Mouse (Mus musculus) erythroblast, adult 5-6 weeks (primary cell): ENCODE results near the gene Exoc3l4. TPM values are rescaled to one million over a fixed set of nuclear protein-coding genes. Genes with fewer than 3 reads are reported as not detected.

Experiments
- ATAC-seq: replicated peaks from 2 replicates; pipeline ENCODE4 v1.8.0; 2016; ENCODE audit warnings: moderate number of reproducible peaks, mild to moderate bottlenecking, moderate TSS enrichment, inconsistent platforms; ENCODE audit not compliant: poor library complexity, low FRiP score, severe bottlenecking
- total RNA-seq, 2 experiments: library from RNA; stranded (forward) in 1 of 2; stranded (reverse) in 1 of 2; fragments of 150-400 nt in 1 of 2; fragments of 200-764, 138-1000 nt in 1 of 2; gene quantifications; 2 replicates each; pipeline versions ENCODE4 v1.2.3 to v1.2.4; 2015 to 2017; ENCODE audit warnings: low replicate concordance in 2 of 2

Exoc3l4 gene
- total RNA-seq (2015; ENCODE audit: low replicate concordance) (not detected in 2 replicates), total RNA-seq (2017; ENCODE audit: low replicate concordance) (not detected in 2 replicates)

- no peak for ATAC-seq
Measured at GRCm38 (mm10) chr12:111416921-111417779, at the start of gene Exoc3l4. Exoc3l4 (plus strand) TSS chr12:111417017.

GRCm38 (mm10) chr12:111367065-111367464 is 49.8 kb upstream of the Exoc3l4 start:
- no peak for ATAC-seq

GRCm38 (mm10) chr12:111370249-111370648 is 46.6 kb upstream of the Exoc3l4 start:
- ATAC-seq, result no peak

- no peak for ATAC-seq
Measured at GRCm38 (mm10) chr12:111371905-111372304, 44.9 kb upstream of the Exoc3l4 start.

- no peak for ATAC-seq
Measured at GRCm38 (mm10) chr12:111373411-111373810, 43.4 kb upstream of the Exoc3l4 start.

- no peak for ATAC-seq
Measured at GRCm38 (mm10) chr12:111374727-111375126, 42.1 kb upstream of the Exoc3l4 start.

GRCm38 (mm10) chr12:111375559-111375958 is 41.3 kb upstream of the Exoc3l4 start:
- ATAC-seq, result no peak

GRCm38 (mm10) chr12:111376053-111376452 is 40.8 kb upstream of the Exoc3l4 start:
- ATAC-seq, result no peak

- ATAC-seq, result peak; percentile 26; the same call in 1 of the 2 replicates
Measured at GRCm38 (mm10) chr12:111376826-111377331, 39.9 kb upstream of the Exoc3l4 start.

- ATAC-seq, result no peak
Measured at GRCm38 (mm10) chr12:111377376-111377973, 39.3 kb upstream of the Exoc3l4 start, which contains the start of gene Cdc42bpb. Cdc42bpb (minus strand) TSS chr12:111377718.

GRCm38 (mm10) chr12:111377986-111378490 is 38.8 kb upstream of the Exoc3l4 start:
- ATAC-seq, result no peak

- ATAC-seq, result no peak
Measured at GRCm38 (mm10) chr12:111378812-111379211, 38.0 kb upstream of the Exoc3l4 start.

GRCm38 (mm10) chr12:111385883-111386641 is 30.8 kb upstream of the Exoc3l4 start:
- ATAC-seq, result no peak

- peak; percentile 35; the same call in 1 of the 2 replicates for ATAC-seq
Measured at GRCm38 (mm10) chr12:111386642-111387120, 30.1 kb upstream of the Exoc3l4 start.

- no peak for ATAC-seq
Measured at GRCm38 (mm10) chr12:111387146-111387545, 29.7 kb upstream of the Exoc3l4 start.

- no peak for ATAC-seq
Measured at GRCm38 (mm10) chr12:111394008-111394407, 22.8 kb upstream of the Exoc3l4 start.

GRCm38 (mm10) chr12:111396997-111397396 is 19.8 kb upstream of the Exoc3l4 start:
- no peak for ATAC-seq

- ATAC-seq, result peak; percentile 67
Measured at GRCm38 (mm10) chr12:111401454-111402184, 15.2 kb upstream of the Exoc3l4 start.

GRCm38 (mm10) chr12:111404880-111405279 is 11.9 kb upstream of the Exoc3l4 start:
- no peak for ATAC-seq
